Mouse (Mus musculus): ENCODE data around the gene Thbs3.

Gene Thbs3

DNA sequence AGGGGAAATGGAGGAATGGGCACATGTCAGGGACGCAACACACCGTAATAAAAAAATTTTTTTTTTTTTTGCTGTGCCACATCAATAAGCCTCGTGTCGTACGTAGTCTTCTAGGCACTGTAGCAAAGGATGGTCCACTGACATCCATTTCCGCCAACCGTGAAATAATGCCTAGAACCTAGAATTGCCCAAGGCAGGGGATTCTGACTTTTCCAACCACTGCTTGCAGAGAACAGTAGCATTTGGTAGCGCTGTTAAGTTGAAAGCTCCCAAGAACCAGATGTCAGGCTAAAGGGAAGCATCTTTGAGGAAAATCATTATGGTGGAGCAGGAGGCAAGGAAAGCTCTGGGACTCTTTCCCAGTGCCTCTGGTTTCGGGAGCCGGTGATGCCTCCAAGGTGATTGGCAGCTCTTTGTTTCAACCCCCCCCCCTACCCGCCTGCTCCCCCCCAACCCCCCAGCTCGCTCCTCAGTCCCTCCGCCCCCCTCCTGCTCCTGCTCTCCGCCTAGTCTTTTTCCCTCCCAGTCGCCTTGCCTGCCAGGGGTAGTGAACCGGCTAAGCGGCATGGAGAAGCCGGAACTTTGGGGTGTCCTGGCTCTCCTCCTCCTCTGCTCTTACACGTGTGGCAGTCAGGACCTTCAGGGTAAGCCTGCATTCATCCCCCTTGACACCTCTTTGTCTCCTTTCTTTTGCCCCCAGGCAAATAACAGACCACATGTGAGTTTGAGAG, at the start of gene Thbs3:
TSS of gene Thbs3 (plus strand) at position 500 of the 731 bp plus-strand sequence.
- no peak for DNase-seq (ENCODE audit: low read depth, low spot score)

DNA sequence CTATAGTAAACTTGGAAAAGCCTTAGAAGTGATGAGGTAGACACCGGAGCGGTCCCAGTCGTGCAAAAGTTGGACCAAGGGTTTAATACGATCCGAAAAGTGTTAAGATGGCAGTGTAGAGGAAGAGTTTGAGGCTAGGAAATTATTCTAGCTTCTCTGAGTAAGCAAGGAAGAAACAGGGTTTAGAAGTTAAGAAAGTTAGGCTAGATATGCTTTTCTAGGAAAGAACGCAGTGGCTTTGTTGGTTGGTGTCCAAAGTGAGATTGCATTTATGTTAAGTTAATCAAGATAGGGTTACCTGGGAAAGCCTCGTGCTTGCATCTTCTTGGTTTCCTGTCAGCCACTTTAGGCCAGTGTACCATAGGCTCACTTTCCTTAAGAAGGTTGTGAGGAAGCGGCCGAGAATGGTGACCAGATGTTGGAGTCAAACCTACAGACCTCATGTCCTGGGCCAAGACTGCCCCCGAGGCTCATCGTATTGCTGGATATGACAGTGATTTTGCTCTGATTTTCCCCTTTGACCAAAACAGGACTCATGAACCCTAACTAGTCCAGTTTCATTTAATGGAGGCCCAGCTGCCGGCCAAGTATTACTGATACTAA, 49.6 kb upstream of the Thbs3 start:
- DNase-seq (ENCODE audit: low read depth, low spot score) = no peak

DNA sequence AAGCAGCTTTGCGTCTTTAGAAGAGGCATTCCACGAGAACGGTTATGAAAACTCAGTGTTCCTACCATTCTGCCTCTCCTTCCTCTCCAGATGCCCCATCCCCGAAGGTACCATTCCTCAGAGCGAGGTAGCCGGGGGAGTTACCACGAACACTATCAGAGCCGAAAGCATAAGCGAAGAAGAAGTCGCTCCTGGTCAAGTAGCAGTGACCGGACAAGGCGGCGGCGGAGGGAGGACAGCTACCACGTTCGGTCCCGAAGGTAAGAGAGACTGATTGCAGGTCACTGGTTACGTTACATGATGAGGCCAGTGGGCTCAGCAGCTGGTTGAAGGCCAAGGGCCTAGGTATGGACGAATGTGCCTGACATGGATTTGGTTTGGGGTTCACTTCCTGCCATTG, 48.0 kb upstream of the Thbs3 start:
- no peak for DNase-seq (ENCODE audit: low read depth, low spot score)

DNA sequence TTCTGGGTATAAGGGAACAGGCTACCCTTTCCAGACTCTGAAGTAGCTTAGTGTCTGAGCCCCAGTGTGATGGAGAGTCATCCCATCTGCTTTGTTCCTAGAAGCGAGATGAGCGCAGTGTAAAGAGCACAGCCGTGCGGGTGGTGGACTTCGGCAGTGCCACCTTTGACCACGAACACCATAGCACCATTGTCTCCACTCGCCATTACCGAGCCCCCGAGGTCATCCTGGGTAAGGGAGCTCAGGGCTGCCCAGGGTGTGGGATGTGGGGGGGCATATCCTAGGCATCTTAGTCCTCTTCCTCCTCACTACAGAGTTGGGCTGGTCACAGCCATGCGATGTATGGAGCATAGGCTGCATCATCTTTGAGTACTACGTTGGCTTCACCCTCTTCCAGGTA, 40.1 kb upstream of the Thbs3 start:
- no peak for DNase-seq (ENCODE audit: low read depth, low spot score)

DNA sequence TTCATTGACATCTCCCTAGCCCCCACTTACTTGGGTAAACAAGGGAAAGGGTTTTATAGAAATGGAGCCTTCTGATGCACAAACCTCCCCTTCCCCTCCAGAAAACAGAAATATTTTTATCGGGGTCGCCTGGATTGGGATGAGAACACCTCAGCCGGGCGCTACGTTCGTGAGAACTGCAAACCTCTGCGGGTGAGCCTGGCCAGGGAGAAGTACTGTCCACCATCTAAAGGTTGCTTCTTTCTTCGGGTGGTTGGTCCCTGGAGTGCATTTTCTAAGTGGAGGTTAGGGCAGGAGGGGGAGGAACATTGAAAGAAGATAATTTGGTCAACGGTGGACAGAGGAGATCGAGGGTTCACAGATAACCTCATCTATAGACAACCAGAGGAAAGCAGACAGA, 39.4 kb upstream of the Thbs3 start:
- DNase-seq (ENCODE audit: low read depth, low spot score) = no peak

DNA sequence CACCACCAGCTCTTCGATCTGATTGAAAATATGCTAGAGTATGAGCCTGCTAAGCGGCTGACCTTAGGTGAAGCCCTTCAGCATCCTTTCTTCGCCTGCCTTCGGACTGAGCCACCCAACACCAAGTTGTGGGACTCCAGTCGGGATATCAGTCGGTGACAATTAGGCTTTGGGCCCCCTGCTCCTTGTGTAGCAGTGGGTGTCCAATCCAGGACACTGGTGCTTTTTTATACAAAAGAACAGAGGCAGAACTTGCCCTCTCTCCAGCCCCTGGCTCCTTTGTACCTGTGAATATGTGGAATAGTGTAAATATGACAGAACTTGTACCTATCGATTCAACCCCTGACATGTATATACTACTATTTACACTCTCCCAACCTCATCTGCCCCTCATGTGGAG, 38.6 kb upstream of the Thbs3 start:
- no peak for DNase-seq (ENCODE audit: low read depth, low spot score)

DNA sequence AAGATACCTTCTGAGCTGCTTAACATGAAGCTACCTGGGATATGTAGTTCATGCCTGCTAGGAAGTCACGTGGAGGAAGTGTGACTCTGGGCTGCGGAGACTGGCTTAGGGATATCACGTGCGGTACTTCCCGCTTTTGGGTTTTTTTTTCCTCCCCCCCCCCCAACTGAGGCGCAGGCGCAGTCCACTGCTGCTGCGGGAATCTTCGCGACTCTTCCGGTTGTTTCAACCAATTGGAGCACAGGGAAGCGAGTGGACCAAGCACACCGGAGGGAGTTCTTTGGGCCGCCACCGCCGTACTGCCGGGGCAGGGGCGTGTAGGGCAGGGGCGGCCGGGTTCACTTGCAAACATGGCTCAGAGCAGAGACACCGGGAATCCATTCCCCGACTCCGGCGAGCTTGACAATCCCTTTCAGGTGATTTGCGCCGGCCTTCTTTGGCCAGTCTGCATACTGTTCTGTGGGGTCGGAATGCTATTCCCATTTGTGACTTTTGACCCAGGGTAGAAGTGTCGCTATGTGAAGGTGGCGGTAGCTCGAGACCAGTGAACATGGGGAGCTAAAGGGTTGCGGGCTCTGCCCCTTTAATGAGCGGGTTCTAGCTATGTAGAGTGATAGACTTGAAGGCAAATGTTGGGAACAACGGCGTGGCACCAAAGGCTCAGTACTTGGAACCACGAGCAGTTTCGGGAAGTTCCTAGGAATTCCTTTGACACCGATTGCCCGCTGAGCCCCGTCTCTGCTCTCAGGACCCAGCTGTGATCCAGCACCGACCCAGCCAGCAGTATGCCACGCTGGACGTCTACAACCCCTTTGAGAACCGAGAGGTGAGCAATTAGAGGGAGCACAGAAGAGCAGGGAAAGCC, 37.5 kb upstream of the Thbs3 start, which contains the start of gene Scamp3:
TSS of gene Scamp3 (plus strand) at position 232 of the 865 bp plus-strand sequence.
- peak; percentile 95 for DNase-seq (ENCODE audit: low read depth, low spot score)

DNA sequence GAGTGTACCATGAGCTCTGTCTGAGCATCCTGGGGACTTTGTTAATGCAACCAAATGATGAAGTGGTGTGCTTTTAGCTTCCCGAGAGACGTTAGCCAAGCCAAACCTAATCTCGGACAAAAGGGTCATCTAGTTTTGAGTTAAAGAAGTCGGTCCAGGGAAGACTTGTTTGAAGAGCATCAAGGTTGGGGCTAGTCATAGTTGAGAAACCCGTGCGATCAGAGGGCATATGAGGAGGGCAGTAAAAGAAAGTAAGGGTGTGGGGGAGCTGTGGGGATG, 36.9 kb upstream of the Thbs3 start:
- no peak for DNase-seq (ENCODE audit: low read depth, low spot score)

DNA sequence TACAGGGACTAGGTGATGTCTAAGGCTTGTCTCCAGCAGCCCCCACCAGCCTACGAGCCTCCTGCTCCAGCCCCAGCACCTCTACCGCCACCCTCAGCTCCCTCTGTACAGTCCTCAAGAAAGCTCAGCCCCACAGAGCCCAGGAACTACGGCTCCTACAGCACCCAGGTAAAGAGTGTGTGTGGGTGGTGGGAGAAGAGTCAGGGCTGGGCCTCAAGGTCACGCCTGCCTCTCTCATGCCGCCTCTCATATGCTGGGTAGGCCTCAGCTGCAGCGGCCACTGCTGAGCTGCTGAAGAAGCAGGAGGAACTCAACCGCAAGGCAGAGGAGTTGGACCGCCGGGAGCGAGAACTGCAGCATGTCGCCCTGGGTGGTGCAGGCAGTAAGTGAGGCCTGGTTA, 35.9 kb upstream of the Thbs3 start:
- DNase-seq (ENCODE audit: low read depth, low spot score) = no peak

DNA sequence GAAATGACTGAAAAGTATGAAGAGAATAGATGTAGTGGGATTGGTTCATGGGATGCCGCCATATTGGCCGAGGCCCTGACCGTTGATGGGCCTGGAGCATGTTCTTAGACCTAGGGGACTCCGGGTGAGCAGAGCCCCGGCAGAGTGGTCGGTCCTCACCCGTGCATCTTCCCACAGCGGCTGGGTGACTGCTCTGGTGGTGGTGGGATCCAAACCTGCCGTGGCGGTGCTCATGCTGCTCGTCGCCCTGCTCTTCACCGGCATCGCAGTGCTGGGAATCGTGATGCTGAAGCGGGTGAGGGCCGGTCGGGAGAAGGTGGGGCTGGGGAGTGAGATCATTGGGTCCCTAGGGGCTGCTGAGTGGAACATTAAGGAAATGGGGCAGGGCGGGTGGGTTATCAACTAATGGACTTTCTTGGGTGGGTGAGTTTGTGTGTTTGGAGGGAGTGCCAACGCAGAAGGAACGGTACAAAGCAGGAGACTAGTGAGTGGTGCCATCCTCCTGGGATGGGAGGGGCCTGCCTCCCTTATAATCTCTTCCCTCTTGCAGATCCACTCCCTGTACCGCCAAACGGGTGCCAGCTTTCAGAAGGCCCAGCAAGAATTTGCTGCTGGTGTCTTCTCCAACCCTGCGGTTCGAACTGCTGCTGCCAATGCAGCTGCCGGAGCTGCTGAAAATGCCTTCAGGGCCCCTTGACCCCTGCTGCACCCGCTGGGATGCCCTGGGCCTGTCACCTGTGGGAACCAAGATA, 33.1 kb upstream of the Thbs3 start:
- no peak for DNase-seq (ENCODE audit: low read depth, low spot score)

DNA sequence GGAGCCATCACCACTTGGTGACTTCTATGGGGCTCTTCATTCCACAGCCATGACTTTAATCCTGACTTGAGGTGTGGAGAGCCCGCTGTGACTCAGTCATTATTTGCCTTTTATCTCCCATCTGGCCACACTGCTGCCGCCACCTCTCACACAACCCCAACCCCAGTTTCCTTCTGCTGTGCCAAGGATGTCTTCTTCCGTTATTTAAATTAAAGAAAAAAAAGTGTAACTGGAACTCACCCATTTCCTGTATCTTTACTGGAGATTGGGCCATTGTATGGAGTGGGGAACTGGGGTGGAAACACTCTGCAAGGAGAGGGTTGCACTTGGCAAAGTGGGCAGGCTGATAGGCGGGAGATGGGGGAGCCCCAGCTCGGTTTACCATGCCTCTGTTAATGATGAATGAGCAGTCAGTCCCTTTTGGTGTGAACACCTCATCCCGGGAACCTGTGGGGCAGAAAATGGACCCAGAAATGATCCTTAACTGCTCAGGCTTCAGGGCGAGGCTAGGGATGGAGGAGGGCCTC, 32.4 kb upstream of the Thbs3 start:
- DNase-seq (ENCODE audit: low read depth, low spot score) = no peak

DNA sequence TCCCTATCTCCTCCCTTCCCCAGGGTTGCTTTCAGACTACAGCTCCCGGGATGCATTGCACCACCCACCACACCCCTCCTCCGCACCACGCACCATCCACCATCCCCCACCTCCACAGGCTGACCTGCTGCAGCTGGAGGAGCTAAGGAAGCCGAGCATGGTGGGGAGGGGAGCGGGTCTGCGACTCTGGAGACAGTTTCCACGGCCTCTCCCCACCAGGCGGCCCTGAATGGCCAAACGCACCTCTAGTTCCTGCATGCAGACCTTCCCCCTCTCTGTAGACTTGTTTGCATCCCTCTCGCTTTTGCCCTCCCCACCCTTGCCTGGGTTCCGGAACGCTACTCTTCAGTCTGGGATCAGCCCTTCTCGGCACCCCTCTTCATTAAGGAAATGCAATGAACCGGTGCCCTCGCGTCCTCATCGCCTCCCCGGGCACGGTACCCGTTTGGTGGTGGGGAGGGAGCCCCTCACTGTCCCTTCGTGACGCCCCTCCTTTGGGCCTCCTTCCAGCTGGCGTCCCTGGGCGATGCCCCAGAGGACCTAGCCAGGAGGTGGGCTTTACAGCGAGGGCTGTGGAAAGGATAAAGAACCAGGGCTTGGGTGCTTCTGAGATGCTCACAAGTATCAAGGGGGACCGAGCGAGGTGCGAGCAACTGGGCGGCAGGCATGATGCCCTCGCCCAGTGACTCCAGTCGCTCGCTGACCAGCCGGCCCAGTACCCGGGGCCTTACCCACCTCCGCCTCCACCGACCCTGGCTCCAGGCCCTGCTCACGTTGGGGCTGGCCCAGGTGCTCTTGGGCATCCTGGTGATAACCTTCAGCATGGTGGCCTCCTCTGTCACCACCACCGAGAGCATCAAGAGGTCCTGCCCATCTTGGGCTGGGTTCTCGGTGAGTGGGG, 31.7 kb upstream of the Thbs3 start, which contains the start of gene Fam189b:
TSS of gene Fam189b (plus strand) at position 86 of the 901 bp plus-strand sequence.
- peak; percentile 81 for DNase-seq (ENCODE audit: low read depth, low spot score)

DNA sequence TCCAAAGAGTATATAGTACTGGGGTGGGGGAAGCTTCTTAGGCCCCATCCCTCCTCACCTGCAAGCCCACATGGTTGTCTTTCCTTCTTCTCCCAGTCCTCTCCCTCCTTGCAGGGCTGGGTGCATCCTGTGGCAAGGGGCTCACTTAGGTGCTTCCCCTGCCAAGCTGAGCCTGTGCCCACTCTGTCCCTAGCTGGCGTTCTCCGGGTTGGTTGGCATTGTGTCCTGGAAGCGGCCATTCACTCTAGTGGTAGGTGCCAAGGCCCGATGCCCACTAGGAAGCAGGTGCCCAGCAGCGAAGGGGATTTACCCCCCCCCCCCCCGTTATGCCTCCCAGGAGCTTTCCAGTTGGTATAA, 31.0 kb upstream of the Thbs3 start:
- no peak for DNase-seq (ENCODE audit: low read depth, low spot score)

DNA sequence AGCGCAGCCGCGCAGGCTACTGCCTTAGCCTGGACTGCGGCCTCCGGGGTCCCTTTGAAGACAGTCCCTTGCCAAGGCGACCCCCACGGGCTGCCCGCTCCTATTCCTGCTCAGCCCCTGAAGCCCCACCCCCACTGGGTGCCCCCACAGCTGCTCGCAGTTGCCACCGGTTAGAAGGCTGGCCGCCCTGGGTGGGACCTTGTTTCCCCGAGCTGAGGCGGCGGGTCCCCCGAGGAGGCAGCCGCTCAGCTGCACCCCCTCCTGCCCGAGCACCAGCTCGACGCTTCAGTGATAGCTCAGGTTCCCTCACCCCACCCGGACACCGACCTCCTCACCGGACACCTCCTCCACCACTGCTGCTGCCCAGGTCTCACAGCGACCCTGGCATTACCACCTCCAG, 27.8 kb upstream of the Thbs3 start:
- DNase-seq (ENCODE audit: low read depth, low spot score) = no peak

DNA sequence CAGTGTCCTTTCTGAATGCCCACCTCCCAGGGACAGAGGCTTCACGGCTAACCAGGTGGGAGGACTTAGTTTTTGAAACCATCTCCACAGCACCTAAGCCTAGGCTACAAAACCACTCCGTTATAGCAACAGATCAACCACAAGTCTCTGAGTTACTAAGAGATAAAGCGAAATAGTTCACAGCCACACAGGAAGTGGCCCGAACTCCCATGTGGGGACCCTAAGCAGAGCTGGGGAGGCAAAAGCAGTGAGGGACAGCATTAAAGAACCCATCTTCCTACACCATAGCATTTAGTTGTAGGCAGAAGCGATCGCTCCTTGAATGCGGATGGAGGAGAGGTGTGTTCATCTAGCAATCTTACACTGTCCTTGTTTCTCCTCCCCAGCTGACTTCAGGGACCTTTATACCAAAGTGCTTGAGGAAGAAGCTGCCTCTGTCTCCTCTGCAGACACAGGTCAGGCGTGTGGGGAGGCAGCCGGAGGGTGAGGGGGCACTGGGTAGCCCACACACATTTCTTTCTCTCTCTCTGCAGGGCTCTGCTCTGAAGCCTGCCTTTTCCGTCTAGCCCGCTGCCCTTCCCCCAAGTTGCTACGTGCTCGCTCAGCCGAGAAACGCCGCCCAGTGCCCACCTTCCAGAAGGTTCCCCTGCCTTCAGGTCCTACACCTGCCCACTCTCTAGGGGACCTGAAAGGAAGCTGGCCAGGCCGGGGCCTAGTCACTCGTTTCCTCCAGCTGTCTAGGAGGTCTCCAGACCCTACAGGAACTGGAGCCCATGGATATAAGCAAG, 27.1 kb upstream of the Thbs3 start:
- DNase-seq (ENCODE audit: low read depth, low spot score) = no peak

DNA sequence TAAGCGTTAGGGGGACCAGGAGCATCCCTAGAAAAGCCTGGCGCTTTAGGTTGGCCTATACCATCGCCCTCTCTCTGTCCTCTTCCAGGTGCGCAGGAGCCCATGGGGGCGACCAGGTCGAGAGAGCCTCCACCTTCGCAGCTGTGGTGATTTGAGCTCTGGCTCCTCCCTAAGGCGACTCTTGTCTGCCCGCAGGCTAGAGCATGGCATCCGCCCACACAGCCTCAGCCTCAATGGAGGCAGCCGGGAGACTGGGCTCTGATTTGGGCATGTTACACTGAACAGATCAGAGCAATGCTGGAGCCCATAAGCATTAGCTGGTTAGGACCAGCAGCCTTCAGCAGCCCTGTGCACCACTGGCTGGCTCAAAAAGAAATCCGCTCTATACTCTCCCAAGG, 26.5 kb upstream of the Thbs3 start:
- no peak for DNase-seq (ENCODE audit: low read depth, low spot score)

DNA sequence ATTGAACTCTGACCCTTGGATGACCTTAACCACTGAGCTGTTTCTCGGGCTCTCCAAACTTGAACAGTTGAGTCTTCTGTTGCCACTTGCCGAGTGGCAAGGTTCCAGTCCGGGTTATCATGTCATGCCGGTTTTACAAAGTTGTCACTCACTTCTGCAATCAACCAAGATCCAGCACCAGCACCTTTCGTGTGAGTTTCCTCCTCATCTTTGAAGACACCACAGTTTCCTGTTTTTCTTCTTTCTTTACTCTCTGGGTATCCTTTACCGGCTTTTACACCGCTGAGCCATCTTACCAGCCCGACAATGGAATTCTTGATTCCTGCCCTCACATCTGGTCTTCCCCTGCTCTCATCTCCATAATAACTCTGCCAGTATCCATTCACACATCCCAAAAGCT, 24.5 kb upstream of the Thbs3 start:
- no peak for DNase-seq (ENCODE audit: low read depth, low spot score)

DNA sequence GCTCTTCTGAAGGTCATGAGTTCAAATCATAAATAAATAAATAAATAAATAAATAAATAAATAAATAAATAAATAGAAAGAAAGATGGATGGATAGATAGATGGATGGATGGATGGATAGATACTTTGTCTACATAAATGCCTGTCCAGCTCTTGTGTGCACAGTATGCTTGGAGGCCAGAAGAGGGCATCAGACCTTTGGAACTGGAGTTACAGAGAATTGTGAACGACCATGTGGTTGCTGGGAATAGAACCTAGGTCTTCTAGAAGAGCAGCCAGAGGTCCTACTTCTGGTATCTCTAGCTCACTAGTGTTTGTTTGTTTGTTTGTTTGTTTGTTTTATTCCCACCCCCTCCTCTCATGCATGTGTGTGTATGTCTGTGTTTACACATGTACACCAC, 21.6 kb upstream of the Thbs3 start:
- no peak for DNase-seq (ENCODE audit: low read depth, low spot score)

DNA sequence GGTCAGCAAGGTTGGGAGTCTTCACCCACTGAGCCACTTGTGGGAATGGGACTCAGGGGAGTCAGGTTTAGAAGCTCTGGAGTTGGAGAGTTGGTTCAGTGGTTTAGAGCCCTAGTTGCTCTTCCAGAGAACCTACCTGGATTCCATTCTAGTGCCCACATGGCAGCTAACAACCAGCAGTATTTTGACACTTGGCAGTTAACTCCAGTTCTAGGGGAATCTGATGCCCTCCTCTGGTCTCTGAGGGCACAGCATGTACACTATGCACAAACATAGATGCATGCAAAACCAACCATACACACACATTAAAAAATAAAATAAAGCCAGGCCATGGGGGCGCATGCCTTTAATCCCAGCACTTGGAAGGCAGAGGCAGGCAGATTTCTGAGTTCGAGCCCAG, 21.1 kb upstream of the Thbs3 start:
- no peak for DNase-seq (ENCODE audit: low read depth, low spot score)

Data from embryo, embryonic 11.5 days (tissue).